Mouse (Mus musculus) embryonic facial prominence, embryonic 12.5 days (tissue): ENCODE data around the gene Ddit4l. TPM values are rescaled to one million over a fixed set of nuclear protein-coding genes. Genes with fewer than 3 reads are reported as not detected.
A peak's percentile ranks its signal among the peaks of the same experiment; 100 is the strongest.

Experiments used
- ATAC-seq: fragments of 200-750 bp; cut with Nextera tagmentation; 2 replicates; pipeline ENCODE4 v1.8.0; 2017; ENCODE audit not compliant: insufficient number of reproducible peaks, insufficient read depth, low FRiP score, low TSS enrichment
- H3K27ac ChIP-seq: fragments of 300-500 bp; sonication (generic); 2 replicates; pipeline ENCODE4 v1.5.1; 2016; ENCODE audit warnings: mild to moderate bottlenecking
- H3K27me3 ChIP-seq: fragments of 300-500 bp; sonication (generic); 2 replicates; pipeline ENCODE4 v1.6.1; 2016; ENCODE audit warnings: mild to moderate bottlenecking, moderate library complexity
- H3K36me3 ChIP-seq: fragments of 300-500 bp; sonication (generic); 2 replicates; pipeline ENCODE4 v1.6.1; 2016; ENCODE audit warnings: mild to moderate bottlenecking
- H3K4me1 ChIP-seq: fragments of 300-500 bp; sonication (generic); 2 replicates; pipeline ENCODE4 v1.6.1; 2016
- H3K4me2 ChIP-seq: fragments of 300-500 bp; sonication (generic); replicated peaks from 2 replicates; pipeline ENCODE4 v1.6.1; 2016; ENCODE audit warnings: mild to moderate bottlenecking, moderate library complexity
- H3K4me3 ChIP-seq: fragments of 300-500 bp; sonication (generic); 2 replicates; pipeline ENCODE4 v1.5.1; 2016; ENCODE audit warnings: mild to moderate bottlenecking
- H3K9ac ChIP-seq: fragments of 300-500 bp; sonication (generic); 2 replicates; pipeline ENCODE4 v1.6.1; 2016; ENCODE audit warnings: mild to moderate bottlenecking, moderate library complexity
- H3K9me3 ChIP-seq: fragments of 300-500 bp; sonication (generic); 2 replicates; pipeline ENCODE4 v1.6.1; 2016; ENCODE audit warnings: mild to moderate bottlenecking, moderate library complexity
- WGBS: fragments of 180-500 bp; shearing (Covaris S2); methylation state at CpG from one replicate; pipeline ENCODE4 v1.1.7; 2016; 5-methylcytosine and 5-hydroxymethylcytosine counted together
- polyA plus RNA-seq: library from polyadenylated mRNA; unstranded; fragments of >200 nt; fragmentation: Nextera tagmentation; extraction: Ambion mirVana; gene quantifications from 2 replicates; pipeline ENCODE4 v1.2.1, GENCODE M21; 2016

The Ddit4l gene
- polyA plus RNA-seq, 1 experiment from 2014 or later: 40.3 TPM

GRCm38 (mm10) chr3:137622895-137623580 lies 1.6 kb downstream of the Ddit4l start:
- Histone ChIP-seq H3K9ac (peak overlapping the region; percentile 57; the same call in 1 of the 2 replicates), H3K4me2 (peak overlapping the region; percentile 78), H3K9me3 (no peaks in the 10 kb centered on the region), H3K4me3 (peak overlapping the region; percentile 58), H3K36me3 (0 out of 2 replicates have a peak, but pooled peaks cover 4% of the 10 kb centered on the region), H3K4me1 (0 out of 2 replicates have a peak, but pooled peaks cover 6% of the 10 kb centered on the region), H3K27ac (no peak overlapping the region), H3K27me3 (0 out of 2 replicates have a peak, but pooled peaks cover 11% of the 10 kb centered on the region)
- WGBS: 25% methylated on average over 14 of the region's 14 CpGs
- ATAC-seq: peak; percentile 31; the same call in 1 of the 2 replicates

GRCm38 (mm10) chr3:137623581-137624362 lies 2.4 kb downstream of the Ddit4l start:
- ATAC-seq: peak; percentile 97
- H3K4me3 ChIP-seq: peak overlapping the region; percentile 58
- peak overlapping the region; percentile 57 for H3K9ac ChIP-seq
- 0 out of 2 replicates have a peak, but pooled peaks cover 4% of the 10 kb centered on the region for H3K36me3 ChIP-seq
- H3K4me1 ChIP-seq: 0 out of 2 replicates have a peak, but pooled peaks cover 6% of the 10 kb centered on the region
- WGBS: under 1% methylated on average over 46 of the region's 47 CpGs
- peak overlapping the region; percentile 78 for H3K4me2 ChIP-seq
- H3K27me3 ChIP-seq: 0 out of 2 replicates have a peak, but pooled peaks cover 11% of the 10 kb centered on the region
- H3K9me3 ChIP-seq: no peaks in the 10 kb centered on the region
- no peak overlapping the region for H3K27ac ChIP-seq

GRCm38 (mm10) chr3:137625054-137625453 lies 3.6 kb downstream of the Ddit4l start:
- H3K4me3 ChIP-seq: no peak overlapping the region
- no peak overlapping the region for H3K27ac ChIP-seq
- 0 out of 2 replicates have a peak, but pooled peaks cover 11% of the 10 kb centered on the region for H3K27me3 ChIP-seq
- 0 out of 2 replicates have a peak overlapping the region, but pooled peaks have one; percentile 5 for H3K4me2 ChIP-seq
- no peak overlapping the region for H3K9ac ChIP-seq
- H3K4me1 ChIP-seq: 0 out of 2 replicates have a peak, but pooled peaks cover 6% of the 10 kb centered on the region
- no peak for ATAC-seq
- 77% methylated on average over 5 of the region's 5 CpGs for WGBS
- no peaks in the 10 kb centered on the region for H3K9me3 ChIP-seq
- 0 out of 2 replicates have a peak, but pooled peaks cover 4% of the 10 kb centered on the region for H3K36me3 ChIP-seq

- ATAC-seq: no peak
- no peaks in the 10 kb centered on the region for H3K36me3 ChIP-seq
- H3K4me3 ChIP-seq: no peak overlapping the region
- no peaks in the 10 kb centered on the region for H3K27me3 ChIP-seq
- H3K27ac ChIP-seq: no peak overlapping the region
- H3K9ac ChIP-seq: no peak overlapping the region
- H3K4me1 ChIP-seq: peaks cover 2% of the 10 kb centered on the region; the same call in 1 of the 2 replicates
- H3K4me2 ChIP-seq: no peak overlapping the region
- 79% methylated on average over 10 of the region's 10 CpGs for WGBS
- no peaks in the 10 kb centered on the region for H3K9me3 ChIP-seq
Measured at GRCm38 (mm10) chr3:137633726-137634125, 12.3 kb downstream of the Ddit4l start.

DNA sequence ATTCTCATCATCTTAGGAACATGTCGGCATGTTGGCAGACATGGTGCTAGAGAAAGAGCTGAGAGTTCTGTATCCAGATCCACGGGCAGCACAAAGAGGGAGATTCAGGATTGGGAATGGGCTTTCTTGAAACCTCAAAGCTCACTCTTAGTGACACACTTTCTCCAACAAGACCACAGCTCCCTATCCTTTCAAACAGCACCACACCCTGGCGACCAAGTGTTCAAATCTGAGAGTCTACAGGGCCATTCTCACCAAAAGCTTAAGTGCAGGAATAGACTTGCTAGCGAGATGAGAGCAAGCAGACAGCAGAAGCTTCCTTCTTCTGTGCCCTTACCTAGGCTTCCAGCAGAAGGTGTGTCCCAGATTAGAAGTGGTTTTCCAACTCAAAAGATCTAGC lies 15.2 kb downstream of the Ddit4l start:
- H3K4me3 ChIP-seq: no peak overlapping the region
- no peaks in the 10 kb centered on the region for H3K9me3 ChIP-seq
- no peaks in the 10 kb centered on the region for H3K36me3 ChIP-seq
- no peak for ATAC-seq
- H3K27me3 ChIP-seq: no peaks in the 10 kb centered on the region
- H3K4me2 ChIP-seq: no peak overlapping the region
- 84% methylated on average over 4 of the region's 4 CpGs for WGBS
- H3K27ac ChIP-seq: no peak overlapping the region
- peaks cover 9% of the 10 kb centered on the region for H3K4me1 ChIP-seq
- H3K9ac ChIP-seq: no peak overlapping the region

DNA sequence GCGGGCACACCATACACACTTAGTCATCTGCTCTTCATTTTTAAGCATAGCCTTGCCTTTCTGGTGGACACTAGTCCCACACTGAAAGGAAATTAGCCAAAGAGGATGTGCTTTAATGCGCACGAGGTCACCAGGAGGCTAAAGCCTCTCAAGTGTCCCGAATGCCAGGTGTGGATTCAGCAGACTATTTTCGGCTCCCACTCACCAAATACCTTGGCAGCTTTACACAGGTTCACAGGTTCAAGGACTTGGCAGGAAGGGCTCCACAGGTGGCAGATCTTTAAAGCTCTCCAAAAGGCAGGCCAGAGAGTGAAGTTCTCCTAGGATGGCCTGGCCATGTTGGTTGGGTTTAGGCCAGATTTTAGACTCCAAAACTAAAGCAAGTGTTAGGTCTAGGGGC lies 19.8 kb downstream of the Ddit4l start:
- H3K36me3 ChIP-seq: no peaks in the 10 kb centered on the region
- WGBS: 73% methylated on average over 5 of the region's 5 CpGs
- no peak overlapping the region for H3K4me2 ChIP-seq
- no peaks in the 10 kb centered on the region for H3K9me3 ChIP-seq
- H3K27ac ChIP-seq: no peak overlapping the region
- H3K4me3 ChIP-seq: no peak overlapping the region
- H3K4me1 ChIP-seq: peaks cover 9% of the 10 kb centered on the region
- no peaks in the 10 kb centered on the region for H3K27me3 ChIP-seq
- ATAC-seq: no peak
- no peak overlapping the region for H3K9ac ChIP-seq

GRCm38 (mm10) chr3:137642137-137642536 lies 20.7 kb downstream of the Ddit4l start:
- no peaks in the 10 kb centered on the region for H3K27me3 ChIP-seq
- no peaks in the 10 kb centered on the region for H3K9me3 ChIP-seq
- no peak for ATAC-seq
- no peak overlapping the region for H3K27ac ChIP-seq
- no peak overlapping the region for H3K9ac ChIP-seq
- H3K36me3 ChIP-seq: no peaks in the 10 kb centered on the region
- WGBS: 42% methylated on average over 8 of the region's 8 CpGs
- H3K4me3 ChIP-seq: no peak overlapping the region
- H3K4me2 ChIP-seq: no peak overlapping the region
- H3K4me1 ChIP-seq: peaks cover 9% of the 10 kb centered on the region

GRCm38 (mm10) chr3:137642568-137642967 lies 21.2 kb downstream of the Ddit4l start:
- no peaks in the 10 kb centered on the region for H3K36me3 ChIP-seq
- 61% methylated on average over 3 of the region's 3 CpGs for WGBS
- H3K27ac ChIP-seq: no peak overlapping the region
- H3K9me3 ChIP-seq: no peaks in the 10 kb centered on the region
- ATAC-seq: no peak
- H3K4me3 ChIP-seq: no peak overlapping the region
- no peaks in the 10 kb centered on the region for H3K27me3 ChIP-seq
- H3K4me2 ChIP-seq: no peak overlapping the region
- no peak overlapping the region for H3K9ac ChIP-seq
- peaks cover 9% of the 10 kb centered on the region for H3K4me1 ChIP-seq

DNA sequence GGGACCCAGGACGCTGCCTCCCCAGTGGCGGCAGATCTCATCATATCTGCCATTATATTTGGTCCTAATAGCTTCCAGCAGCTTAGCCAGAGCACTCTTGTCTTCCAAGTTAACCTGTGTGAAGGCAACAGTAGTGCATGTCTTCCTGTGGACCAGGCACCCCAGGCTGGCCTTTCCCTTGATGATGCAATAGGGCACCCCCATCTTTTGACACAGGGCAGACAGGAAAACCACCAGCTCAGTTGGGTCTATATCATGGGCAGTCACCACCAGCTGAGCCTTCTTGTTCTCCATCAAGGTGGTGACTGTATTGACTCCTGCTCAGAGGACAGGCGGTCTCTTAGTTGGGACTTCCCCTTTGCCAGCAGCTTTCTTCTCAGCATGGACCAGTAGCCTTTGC lies 22.7 kb downstream of the Ddit4l start:
- H3K4me2 ChIP-seq: no peak overlapping the region
- ATAC-seq: no peak
- 79% methylated on average over 3 of the region's 3 CpGs for WGBS

DNA sequence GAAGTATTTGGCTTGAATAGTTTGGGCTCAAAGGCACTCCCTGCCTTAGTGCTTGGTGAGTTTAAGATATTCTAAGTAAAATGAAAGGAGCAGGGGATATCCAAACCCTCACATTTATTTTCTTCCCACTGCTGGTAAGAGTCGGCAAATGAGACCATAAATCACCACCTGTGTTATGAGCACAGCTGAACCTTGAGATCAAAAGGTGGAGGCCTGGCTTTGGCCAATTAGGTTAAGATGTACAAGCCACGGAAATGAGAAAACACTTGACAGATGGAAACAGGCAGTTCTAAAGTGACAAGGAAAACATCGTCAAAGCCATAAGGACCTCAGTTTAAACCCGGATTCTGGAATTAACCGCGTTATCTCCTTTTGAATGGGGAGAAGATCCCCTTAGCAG lies 23.5 kb downstream of the Ddit4l start:
- Histone ChIP-seq H3K36me3 (no peaks in the 10 kb centered on the region), H3K27ac (no peak overlapping the region), H3K4me2 (no peak overlapping the region), H3K9ac (no peak overlapping the region), H3K4me3 (no peak overlapping the region), H3K9me3 (no peaks in the 10 kb centered on the region), H3K27me3 (no peaks in the 10 kb centered on the region), H3K4me1 (no peaks in the 10 kb centered on the region)
- 58% methylated on average over 6 of the region's 6 CpGs for WGBS
- ATAC-seq: no peak

More for the DNA sequence above, 22.7 kb downstream of the Ddit4l start:
- Histone ChIP-seq H3K27me3 (no peaks in the 10 kb centered on the region), H3K9me3 (no peaks in the 10 kb centered on the region), H3K27ac (no peak overlapping the region), H3K9ac (no peak overlapping the region), H3K4me1 (peaks cover 3% of the 10 kb centered on the region; the same call in 1 of the 2 replicates), H3K36me3 (no peaks in the 10 kb centered on the region), H3K4me3 (no peak overlapping the region)

DNA sequence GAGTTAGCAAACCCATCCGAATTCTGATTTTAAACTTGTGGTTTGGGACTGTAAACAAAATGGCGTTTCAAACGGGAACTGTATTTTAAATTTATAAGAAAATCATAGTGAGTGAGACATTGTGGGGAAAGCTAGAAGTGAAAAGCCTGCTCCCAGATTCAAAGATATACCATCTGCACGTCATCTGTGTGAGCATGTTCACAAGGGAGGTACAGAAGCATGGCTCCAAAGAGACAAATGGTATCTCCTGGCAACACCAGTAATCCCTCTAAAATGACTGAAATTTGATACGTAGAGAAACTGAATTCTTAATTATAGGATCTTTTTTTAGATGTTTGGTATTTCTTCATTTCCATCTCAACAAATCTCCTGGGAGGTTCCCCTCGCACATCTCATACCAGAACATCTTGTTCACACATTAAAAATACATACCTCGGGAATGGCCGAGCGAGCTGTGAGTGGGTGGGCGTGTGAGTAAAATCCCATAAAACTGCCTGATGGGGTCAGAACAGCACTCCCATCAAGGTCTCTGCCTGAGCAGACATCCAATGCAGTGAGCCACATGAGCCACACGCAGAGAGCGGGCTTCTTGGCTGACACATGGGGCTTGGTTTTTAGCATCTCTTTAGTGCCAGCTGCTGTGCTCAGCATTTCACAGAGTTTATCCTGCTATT lies 26.2 kb downstream of the Ddit4l start:
- Histone ChIP-seq H3K4me1 (no peaks in the 10 kb centered on the region), H3K4me3 (no peak overlapping the region), H3K9me3 (no peaks in the 10 kb centered on the region), H3K9ac (no peak overlapping the region), H3K27me3 (no peaks in the 10 kb centered on the region), H3K4me2 (no peak overlapping the region), H3K27ac (no peak overlapping the region), H3K36me3 (no peaks in the 10 kb centered on the region)
- 0 out of 2 replicates have a peak, but pooled peaks have one; percentile 56 for ATAC-seq
- 72% methylated on average over 12 of the region's 12 CpGs for WGBS
